Mouse (Mus musculus) stomach, postnatal 0 days (tissue): Measurements from ENCODE around the gene Orai1. TPM values are rescaled to one million over a fixed set of nuclear protein-coding genes. Genes with fewer than 3 reads are reported as not detected.

Experiments
- ATAC-seq: fragments of 200-750 bp; cut with Nextera tagmentation; 2 replicates; pipeline ENCODE4 v1.8.0; 2017; ENCODE audit not compliant: low FRiP score, low TSS enrichment
- DNase-seq: peaks from one replicate; pipeline ENCODE4 v3.0.0-alpha.2; 2016; ENCODE audit warnings: low spot score
- H3K27ac ChIP-seq: fragments of 300-500 bp; sonication (generic); replicated peaks from 2 replicates; pipeline ENCODE4 v1.5.1; 2014; ENCODE audit warnings: mild to moderate bottlenecking, control low read depth
- H3K27me3 ChIP-seq: fragments of 300-500 bp; sonication (generic); 2 replicates; pipeline ENCODE4 v1.6.1; 2014; ENCODE audit warnings: low read length; ENCODE audit not compliant: control insufficient read depth, insufficient read depth
- H3K36me3 ChIP-seq: fragments of 300-500 bp; sonication (generic); 2 replicates; pipeline ENCODE4 v1.6.1; 2014; ENCODE audit warnings: low read length, mixed read lengths; ENCODE audit not compliant: control insufficient read depth, insufficient read depth
- H3K4me1 ChIP-seq: fragments of 300-500 bp; sonication (generic); replicated peaks from 2 replicates; pipeline ENCODE4 v1.6.1; 2014; ENCODE audit warnings: antibody characterized with exemption; ENCODE audit not compliant: control insufficient read depth, insufficient read depth
- H3K4me2 ChIP-seq: fragments of 300-500 bp; sonication (generic); replicated peaks from 2 replicates; pipeline ENCODE4 v1.6.1; 2014; ENCODE audit warnings: low read depth, mild to moderate bottlenecking, control low read depth, moderate library complexity
- H3K4me3 ChIP-seq: fragments of 300-500 bp; sonication (generic); 2 replicates; pipeline ENCODE4 v1.5.1; 2014; ENCODE audit warnings: low read depth, low read length, control low read depth
- H3K9ac ChIP-seq: fragments of 300-500 bp; sonication (generic); 2 replicates; pipeline ENCODE4 v1.6.1; 2014; ENCODE audit warnings: mild to moderate bottlenecking, low read length, control low read depth, mixed read lengths
- H3K9me3 ChIP-seq: fragments of 300-500 bp; sonication (generic); 2 replicates; pipeline ENCODE4 v1.6.1; 2016; ENCODE audit warnings: low read length; ENCODE audit not compliant: control insufficient read depth
- CTCF ChIP-seq: IDR thresholded peaks from 2 replicates; pipeline ENCODE4 v1.5.1; 2016; ENCODE audit warnings: antibody characterized with exemption, low read depth, mild to moderate bottlenecking, moderate library complexity
- EP300 ChIP-seq: optimal IDR thresholded peaks from 2 replicates; pipeline ENCODE3; 2016; ENCODE audit warnings: antibody characterized with exemption
- WGBS: fragments of 180-500 bp; shearing (Covaris S2); extraction: QIAGEN DNeasy Blood & Tissue Kit; methylation state at CpG from one replicate; pipeline ENCODE4 v1.1.7; 2014; 5-methylcytosine and 5-hydroxymethylcytosine counted together
- polyA plus RNA-seq: library from polyadenylated mRNA; unstranded; fragments of >200 nt; fragmentation: Nextera tagmentation; extraction: Ambion mirVana; gene quantifications from 2 replicates; pipeline ENCODE4 v1.2.1, GENCODE M21; 2015

The Orai1 gene
- polyA plus RNA-seq, 1 experiment from 2014 or later, result 29.6 TPM

- no peaks in the 10 kb centered on the region for H3K36me3 ChIP-seq
- WGBS, result 59% methylated on average over 19 of the region's 19 CpGs
- no peaks in the 10 kb centered on the region for H3K4me1 ChIP-seq
- no peak for DNase-seq
- H3K9ac ChIP-seq, result no peak overlapping the region
- no peak for TF ChIP-seq CTCF
- TF ChIP-seq EP300, result no peak
- no peak overlapping the region for H3K27ac ChIP-seq
- no peak overlapping the region for H3K4me3 ChIP-seq
- no peak overlapping the region for H3K4me2 ChIP-seq
- no peaks in the 10 kb centered on the region for H3K27me3 ChIP-seq
- H3K9me3 ChIP-seq, result no peaks in the 10 kb centered on the region
- ATAC-seq, result no peak
Observed at GRCm38 (mm10) chr5:123005716-123006592, 8.9 kb upstream of the Orai1 start.

GRCm38 (mm10) chr5:123008877-123009493, 5.9 kb upstream of the Orai1 start:
- Histone ChIP-seq H3K27ac (no peak overlapping the region), H3K9ac (no peak overlapping the region), H3K9me3 (no peaks in the 10 kb centered on the region), H3K4me1 (no peaks in the 10 kb centered on the region), H3K27me3 (no peaks in the 10 kb centered on the region), H3K4me2 (no peak overlapping the region), H3K4me3 (no peak overlapping the region), H3K36me3 (no peaks in the 10 kb centered on the region)
- ATAC-seq, result no peak
- DNase-seq, result no peak
- TF ChIP-seq CTCF (no peak), EP300 (no peak)
- 44% methylated on average over 7 of the region's 7 CpGs for WGBS

- no peak for ATAC-seq
- WGBS, result 37% methylated on average over 11 of the region's 11 CpGs
- no peaks in the 10 kb centered on the region for H3K36me3 ChIP-seq
Observed at GRCm38 (mm10) chr5:123009873-123010272, 5.0 kb upstream of the Orai1 start.

GRCm38 (mm10) chr5:123010806-123011205, 4.1 kb upstream of the Orai1 start:
- WGBS, result 93% methylated on average over 6 of the region's 6 CpGs
- TF ChIP-seq EP300 (no peak), CTCF (peak; percentile 59)
- Histone ChIP-seq H3K9ac (no peak overlapping the region), H3K4me1 (peaks cover 3% of the 10 kb centered on the region; the same call in 1 of the 2 replicates), H3K4me2 (no peak overlapping the region), H3K4me3 (no peak overlapping the region), H3K27me3 (no peaks in the 10 kb centered on the region), H3K9me3 (no peaks in the 10 kb centered on the region), H3K27ac (no peak overlapping the region), H3K36me3 (no peaks in the 10 kb centered on the region)
- ATAC-seq, result no peak
- DNase-seq, result no peak

More at GRCm38 (mm10) chr5:123009873-123010272, 5.0 kb upstream of the Orai1 start:
- Histone ChIP-seq H3K4me1 (peaks cover 3% of the 10 kb centered on the region; the same call in 1 of the 2 replicates), H3K27ac (0 out of 2 replicates have a peak overlapping the region, but pooled peaks have one; percentile 36), H3K4me3 (no peak overlapping the region), H3K9me3 (no peaks in the 10 kb centered on the region), H3K4me2 (no peak overlapping the region), H3K27me3 (no peaks in the 10 kb centered on the region), H3K9ac (no peak overlapping the region)
- no peak for DNase-seq
- TF ChIP-seq CTCF (no peak), EP300 (peak; percentile 35)

- no peak for ATAC-seq
- DNase-seq, result no peak
- 93% methylated on average over 9 of the region's 9 CpGs for WGBS
- Histone ChIP-seq H3K27me3 (no peaks in the 10 kb centered on the region), H3K4me1 (peaks cover 3% of the 10 kb centered on the region; the same call in 1 of the 2 replicates), H3K27ac (no peak overlapping the region), H3K9ac (no peak overlapping the region), H3K4me3 (no peak overlapping the region), H3K36me3 (no peaks in the 10 kb centered on the region), H3K9me3 (no peaks in the 10 kb centered on the region), H3K4me2 (no peak overlapping the region)
- no peak for TF ChIP-seq EP300
- no peak for TF ChIP-seq CTCF
Observed at GRCm38 (mm10) chr5:123011705-123012104, 3.2 kb upstream of the Orai1 start.
